Comparison of ENCODE assay signal across 11 mouse cellular contexts in the genomic region with DNA sequence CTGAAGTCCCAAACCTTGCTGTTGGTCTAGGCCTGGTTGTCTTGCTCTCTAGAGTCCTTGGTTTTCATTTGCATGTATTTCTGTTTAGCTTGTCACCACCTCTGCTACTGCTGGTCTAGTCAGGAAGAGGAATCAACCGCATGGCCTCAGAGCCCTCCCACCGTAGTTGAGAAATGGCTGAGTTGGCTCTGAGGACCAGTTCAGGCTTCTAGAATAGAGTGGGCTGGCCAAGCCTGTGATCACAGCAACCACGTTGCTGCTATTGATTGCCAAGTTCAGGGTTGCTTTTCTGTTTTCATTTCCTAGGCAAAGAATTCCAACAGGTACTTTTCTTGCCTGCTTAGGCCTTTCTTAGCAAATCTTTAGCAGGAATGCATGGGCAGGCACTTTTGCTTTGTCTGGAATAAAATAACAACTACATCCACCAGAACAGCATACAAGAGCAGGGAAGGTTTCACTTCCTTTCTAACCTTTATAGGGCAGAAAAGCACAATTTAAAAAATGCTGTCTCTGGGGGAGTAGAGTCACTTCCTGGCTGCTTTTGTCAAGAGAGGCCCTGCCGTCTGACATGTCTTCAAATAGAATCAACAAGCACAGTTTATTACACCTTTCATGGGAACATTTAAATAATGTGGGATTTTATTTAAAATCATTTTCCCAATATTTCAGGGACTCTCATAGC. TPM values are rescaled to one million over a fixed set of nuclear protein-coding genes. Genes with fewer than 3 reads are reported as not detected.
DNase-seq lines count a peak whose midpoint lies in the region; ATAC-seq and TF ChIP-seq lines count a peak whose summit lies in the region.
"Had no signal": no experiment of that assay in that cellular context is flagged by ENCODE, and none has a peak within 500 bp of the region (broad histone marks: within the 10 kb centered on the region; RNA-seq: fewer than 3 reads in every experiment).

No protein-coding gene starts in this region.

- H3K9me3 ChIP-seq in lung, embryonic 16.5 days (ENCODE audit: control insufficient read depth, low read length) = no peaks in the 10 kb centered on the region
- H3K9me3 ChIP-seq: megakaryocyte, embryonic 14.5 days had no signal

- WGBS in lung, embryonic 16.5 days = 42% methylated on average over 4 of the region's 4 CpGs
- 52% methylated on average over 4 of the region's 4 CpGs for WGBS in lung, adult 2 months
- WGBS in macrophage (ENCODE audit: missing documents) = 29% methylated on average over 4 of the region's 4 CpGs

- no peak for TF ChIP-seq CTCF in lung, adult 2 months (IDR thresholded peaks at IDR 0.05; ENCODE audit: insufficient read depth, low read length)

- H3K4me2 ChIP-seq in lung, embryonic 16.5 days (ENCODE audit: low read depth, low read length) = no peak overlapping the region

- no peaks in the 10 kb centered on the region for H3K4me1 ChIP-seq in lung, embryonic 16.5 days (replicated peaks; ENCODE audit: control insufficient read depth, insufficient read depth, low read length)
- H3K4me1 ChIP-seq in lung, adult 2 months (ENCODE audit: control insufficient read depth, insufficient read depth, low read length) = no peaks in the 10 kb centered on the region

- DNase-seq in lung, adult 2 months = no peak
- peak; percentile 25 to 26 for DNase-seq in thymus, postnatal 36 days
- DNase-seq in cerebellum, postnatal 36 days = no peak
- no peak for DNase-seq in right cerebral cortex, adult 2 months (ENCODE audit: low spot score in 2 of 2)
- DNase-seq in kidney, adult 11 months = no peak
- DNase-seq: cerebellum, postnatal 25 days; right cerebral cortex, adult 18-20 months had no signal

- no peaks in the 10 kb centered on the region for H3K36me3 ChIP-seq in lung, embryonic 16.5 days (ENCODE audit: control insufficient read depth, insufficient read depth, low read length)
- no peaks in the 10 kb centered on the region for H3K36me3 ChIP-seq in macrophage (ENCODE audit: inconsistent target)

- H3K4me3 ChIP-seq in lung, embryonic 16.5 days (ENCODE audit: low read length) = no peak overlapping the region
- H3K4me3 ChIP-seq in lung, adult 2 months (replicated peaks; ENCODE audit: extremely low read depth, low read depth, low read length) = no peak overlapping the region
- no peak overlapping the region for H3K4me3 ChIP-seq in macrophage (ENCODE audit: inconsistent target)
- H3K4me3 ChIP-seq: megakaryocyte, embryonic 14.5 days had no signal

- H3K9ac ChIP-seq in lung, embryonic 16.5 days (ENCODE audit: low read length) = no peak overlapping the region

- no peaks in the 10 kb centered on the region for H3K79me2 ChIP-seq in macrophage (ENCODE audit: inconsistent target)

- TF ChIP-seq POLR2A in lung, adult 2 months (IDR thresholded peaks at IDR 0.05; ENCODE audit: borderline replicate concordance, extremely low read depth, low read depth, low read length) = no peak

- peak overlapping the region; percentile 18; the same call in 1 of the 2 replicates for H3K27ac ChIP-seq in lung, embryonic 16.5 days (ENCODE audit: low read length)
- H3K27ac ChIP-seq in macrophage = peak overlapping the region; percentile 80

- ATAC-seq in lung, embryonic 16.5 days (ENCODE audit: low read depth) = 0 out of 2 replicates have a peak, but pooled peaks have one; percentile 36
- ATAC-seq in granulocyte monocyte progenitor cell, adult 5-6 weeks (replicated peaks; ENCODE audit: poor library complexity, severe bottlenecking) = peak; percentile 97

- peaks cover 2% of the 10 kb centered on the region for H3K27me3 ChIP-seq in lung, embryonic 16.5 days (ENCODE audit: control insufficient read depth, insufficient read depth, low read depth, low read length)
- H3K27me3 ChIP-seq: megakaryocyte, embryonic 14.5 days had no signal

RNA-seq across cellular contexts. Expression of a gene that starts 29.0 kb away (rescaled TPM):
- 6,019 and 6,084 TPM in 2 replicates for polyA plus RNA-seq in lung, embryonic 16.5 days (2015; fragmentation: Nextera tagmentation; extraction: Ambion mirVana)
- 450 and 779 TPM in 2 replicates for polyA plus RNA-seq in lung, adult 2 months (2012; rRNA removed)
- total RNA-seq in granulocyte monocyte progenitor cell, adult 5-6 weeks (2014; fragmentation: Nextera tagmentation) = 2,489 and 3,033 TPM in 2 replicates
- 1,767 and 2,018 TPM in 2 replicates for total RNA-seq in granulocyte monocyte progenitor cell, adult 5-6 weeks (2017)
- 1,000 to 10,000 TPM in 5 of 26 experiments, 100 to 1,000 TPM in 21; 301 to 1,383 (median 738) TPM for total RNA-seq in macrophage (2018; cell fraction: chromatin; rRNA removed)
- total RNA-seq in macrophage (2018; cell fraction: cytosol; rRNA removed) = over 10,000 TPM in 13 of 26 experiments, 1,000 to 10,000 TPM in 13; 6,933 to 20,466 (median 10,239) TPM
- total RNA-seq in macrophage (2018; cell fraction: nucleus; rRNA removed) = 1,000 to 10,000 TPM in 24 of 26 experiments, 100 to 1,000 TPM in 2; 863 to 5,485 (median 2,675) TPM
- polyA plus RNA-seq in macrophage (2018) = 6,334 to 16,092 TPM (median 9,092 TPM) in 3 replicates

Comparison
In these comparisons a context has a peak if more than half of its experiments do, and no peak if none do; other contexts are left out.
1. DNase-seq: peak in thymus, postnatal 36 days (2 of 2); none in lung, adult 2 months (single experiment), cerebellum, postnatal 36 days (0 of 2), right cerebral cortex, adult 2 months (0 of 2) and kidney, adult 11 months (single experiment).